Mouse (Mus musculus) spleen, adult 12 weeks (tissue): ENCODE data around the gene Scn11a.

Experiments used
- DNase-seq: peaks from one replicate; pipeline ENCODE4 v3.0.0; 2022; ENCODE audit warnings: low spot score

Scn11a gene

GRCm38 (mm10) chr9:119795254-119795912 lies 29.9 kb downstream of the Scn11a start:
- no peak for DNase-seq

- DNase-seq, result no peak
These were observed 30.8 kb downstream of the Scn11a start for GRCm38 (mm10) chr9:119794470-119794869.

- no peak for DNase-seq
These were observed 32.8 kb downstream of the Scn11a start for GRCm38 (mm10) chr9:119792505-119792904.

- DNase-seq, result no peak
These were observed 44.4 kb downstream of the Scn11a start for GRCm38 (mm10) chr9:119780901-119781300.

GRCm38 (mm10) chr9:119776661-119777060 lies 48.6 kb downstream of the Scn11a start:
- DNase-seq, result no peak

GRCm38 (mm10) chr9:119768585-119768984 lies 56.7 kb downstream of the Scn11a start:
- DNase-seq, result no peak

GRCm38 (mm10) chr9:119760226-119760625 lies 65.0 kb downstream of the Scn11a start:
- no peak for DNase-seq

GRCm38 (mm10) chr9:119759457-119759856 lies 65.8 kb downstream of the Scn11a start:
- no peak for DNase-seq

- DNase-seq, result no peak
These were observed 73.7 kb downstream of the Scn11a start for GRCm38 (mm10) chr9:119751507-119751906.

- DNase-seq, result no peak
These were observed 76.1 kb downstream of the Scn11a start for GRCm38 (mm10) chr9:119749112-119749511.

GRCm38 (mm10) chr9:119743900-119744299 lies 81.4 kb downstream of the Scn11a start:
- DNase-seq, result no peak

- DNase-seq, result no peak
These were observed 81.9 kb downstream of the Scn11a start for GRCm38 (mm10) chr9:119743312-119743711.

- DNase-seq, result no peak
These were observed 84.0 kb downstream of the Scn11a start for GRCm38 (mm10) chr9:119741101-119741786.

GRCm38 (mm10) chr9:119728412-119729097 lies 96.7 kb downstream of the Scn11a start:
- DNase-seq, result no peak

- no peak for DNase-seq
These were observed 98.3 kb downstream of the Scn11a start for GRCm38 (mm10) chr9:119726990-119727389.

GRCm38 (mm10) chr9:119725293-119725862 lies 99.9 kb downstream of the Scn11a start:
- no peak for DNase-seq

GRCm38 (mm10) chr9:119719222-119719621 lies 106.0 kb downstream of the Scn11a start, which contains the start of gene Scn10a:
Scn10a (minus strand) TSS chr9:119719322.
- no peak for DNase-seq

- no peak for DNase-seq
These were observed 118.6 kb downstream of the Scn11a start for GRCm38 (mm10) chr9:119706700-119707099.
